10 mouse cellular contexts compared by ENCODE assay signal in genomic region chrX:106190091-106190490, GRCm38 (mm10). TPM values are rescaled to one million over a fixed set of nuclear protein-coding genes. Genes with fewer than 3 reads are reported as not detected.
A peak's percentile ranks its signal among the peaks of the same experiment; 100 is the strongest.
DNase-seq lines count a peak whose midpoint lies in the region; ATAC-seq lines count a peak whose summit lies in the region.
"Had no signal": no experiment of that assay in that cellular context is flagged by ENCODE, and none has a peak within 500 bp of the region (broad histone marks: within the 10 kb centered on the region; RNA-seq: fewer than 3 reads in every experiment).

No protein-coding gene starts in this region.

- peaks cover 6% of the 10 kb centered on the region for H3K4me1 ChIP-seq in brown adipose tissue, adult 24 weeks (ENCODE audit: control insufficient read depth, insufficient read depth, insufficient read length, low read length)
- H3K4me1 ChIP-seq in hindbrain, embryonic 15.5 days (replicated peaks) = peaks cover 22% of the 10 kb centered on the region
- H3K4me1 ChIP-seq in midbrain, embryonic 14.5 days (ENCODE audit: control insufficient read depth, insufficient read depth, low read length) = peaks cover 19% of the 10 kb centered on the region; the same call in 1 of the 2 replicates

- no peak for ATAC-seq in hindbrain, embryonic 15.5 days (ENCODE audit: low FRiP score, low read depth)
- no peak for ATAC-seq in midbrain, embryonic 14.5 days (ENCODE audit: low FRiP score, low TSS enrichment)

- H3K4me2 ChIP-seq in hindbrain, embryonic 15.5 days = peak overlapping the region; percentile 58; the same call in 1 of the 2 replicates
- H3K4me2 ChIP-seq in midbrain, embryonic 14.5 days (ENCODE audit: low read length) = peak overlapping the region; percentile 63

- H3K36me3 ChIP-seq in hindbrain, embryonic 15.5 days = no peaks in the 10 kb centered on the region
- H3K36me3 ChIP-seq in midbrain, embryonic 14.5 days (ENCODE audit: control insufficient read depth, insufficient read depth, low read length) = peaks cover 6% of the 10 kb centered on the region; the same call in 1 of the 2 replicates

- no peaks in the 10 kb centered on the region for H3K27me3 ChIP-seq in hindbrain, embryonic 15.5 days
- H3K27me3 ChIP-seq in midbrain, embryonic 14.5 days (ENCODE audit: control insufficient read depth, insufficient read depth, low read length) = no peaks in the 10 kb centered on the region

- peak; percentile 26 for DNase-seq in kidney, adult 9 months
- no peak for DNase-seq in kidney, postnatal 14 days
- no peak for DNase-seq in midbrain, embryonic 14.5 days
- no peak for DNase-seq in urinary bladder, postnatal 14 days (ENCODE audit: low spot score)
- DNase-seq in layer of hippocampus, adult 9-10 months (ENCODE audit: low spot score) = no peak
- DNase-seq: cerebellum, postnatal 25 days; gastrocnemius, postnatal 36 days; lung, adult 2 months had no signal

- 0 out of 2 replicates have a peak overlapping the region, but pooled peaks have one; percentile 14 for H3K4me3 ChIP-seq in brown adipose tissue, adult 24 weeks (ENCODE audit: insufficient read depth, low read depth, low read length)
- 0 out of 2 replicates have a peak overlapping the region, but pooled peaks have one; percentile 11 for H3K4me3 ChIP-seq in hindbrain, embryonic 15.5 days
- no peak overlapping the region for H3K4me3 ChIP-seq in midbrain, embryonic 14.5 days (replicated peaks; ENCODE audit: low read depth, low read length)

- no peak overlapping the region for H3K9ac ChIP-seq in hindbrain, embryonic 15.5 days
- H3K9ac ChIP-seq in midbrain, embryonic 14.5 days (replicated peaks; ENCODE audit: low read length) = no peak overlapping the region

- no peaks in the 10 kb centered on the region for H3K9me3 ChIP-seq in hindbrain, embryonic 15.5 days
- H3K9me3 ChIP-seq in midbrain, embryonic 14.5 days (ENCODE audit: control insufficient read depth, low read length) = no peaks in the 10 kb centered on the region

- 45% methylated on average over 4 of the region's 4 CpGs for WGBS in hindbrain, embryonic 15.5 days
- WGBS in midbrain, embryonic 14.5 days = 40% methylated on average over 4 of the region's 4 CpGs

- peak overlapping the region; percentile 77 for H3K27ac ChIP-seq in brown adipose tissue, adult 24 weeks (replicated peaks; ENCODE audit: low read depth, low read length)
- H3K27ac ChIP-seq in hindbrain, embryonic 15.5 days (replicated peaks) = no peak overlapping the region
- no peak overlapping the region for H3K27ac ChIP-seq in midbrain, embryonic 14.5 days (replicated peaks; ENCODE audit: low read depth, low read length)

RNA-seq across cellular contexts. Expression of gene Pgk1, which starts 3.2 kb away (rescaled TPM):
- polyA plus RNA-seq in brown adipose tissue, adult 24 weeks (2012; ENCODE audit: insufficient read depth, insufficient read length, missing spikeins) = 799 and 832 TPM in 2 replicates
- polyA plus RNA-seq in hindbrain, embryonic 15.5 days (2015; fragmentation: Nextera tagmentation; extraction: Ambion mirVana) = 269 and 275 TPM in 2 replicates
- 243 and 266 TPM in 2 replicates for polyA plus RNA-seq in midbrain, embryonic 14.5 days (2014; fragmentation: Nextera tagmentation; extraction: Ambion mirVana)

RNA-seq across cellular contexts. Expression of gene Taf9b, which starts 30.9 kb away (rescaled TPM):
- 6.1 and 15.1 TPM in 2 replicates for polyA plus RNA-seq in brown adipose tissue, adult 24 weeks (2012; ENCODE audit: insufficient read depth, insufficient read length, missing spikeins)
- polyA plus RNA-seq in hindbrain, embryonic 15.5 days (2015; fragmentation: Nextera tagmentation; extraction: Ambion mirVana) = 17.3 and 17.7 TPM in 2 replicates
- polyA plus RNA-seq in midbrain, embryonic 14.5 days (2014; fragmentation: Nextera tagmentation; extraction: Ambion mirVana) = 15.0 and 18.2 TPM in 2 replicates

RNA-seq across cellular contexts. Expression of gene Tlr13, which starts 47.1 kb away (rescaled TPM):
- 0.59 and 0.75 TPM in 2 replicates for polyA plus RNA-seq in brown adipose tissue, adult 24 weeks (2012; ENCODE audit: insufficient read depth, insufficient read length, missing spikeins)
- 0.23 and 0.43 TPM in 2 replicates for polyA plus RNA-seq in hindbrain, embryonic 15.5 days (2015; fragmentation: Nextera tagmentation; extraction: Ambion mirVana)
- polyA plus RNA-seq in midbrain, embryonic 14.5 days (2014; fragmentation: Nextera tagmentation; extraction: Ambion mirVana) = 0.13 and 0.41 TPM in 2 replicates
